Mouse (Mus musculus) adrenal gland, postnatal 14 days (tissue): ENCODE measurements around the gene Mest. TPM values are rescaled to one million over a fixed set of nuclear protein-coding genes. Genes with fewer than 3 reads are reported as not detected.
A peak's percentile ranks its signal among the peaks of the same experiment; 100 is the strongest.

Source experiments
- DNase-seq: peaks from one replicate; pipeline ENCODE4 v3.0.0; 2021; ENCODE audit warnings: mixed read lengths
- total RNA-seq: library from RNA; stranded (reverse); gene quantifications from 2 replicates; pipeline ENCODE4 v1.2.3, GENCODE M21; 2021

Mest gene
- total RNA-seq, 1 experiment from 2014 or later: 85.6 TPM

- no peak for DNase-seq
These were observed 19.3 kb upstream of the Mest start for GRCm38 (mm10) chr6:30703977-30704602.

- DNase-seq: no peak
These were observed 14.2 kb upstream of the Mest start for GRCm38 (mm10) chr6:30709115-30709514.

GRCm38 (mm10) chr6:30710371-30711364, 12.7 kb upstream of the Mest start:
- DNase-seq: peak; percentile 60

GRCm38 (mm10) chr6:30711365-30711763, 12.0 kb upstream of the Mest start:
- DNase-seq: no peak

GRCm38 (mm10) chr6:30712484-30712883, 10.9 kb upstream of the Mest start:
- no peak for DNase-seq

- no peak for DNase-seq
These were observed 9.9 kb upstream of the Mest start for GRCm38 (mm10) chr6:30713455-30713854.

GRCm38 (mm10) chr6:30713896-30714295, 9.5 kb upstream of the Mest start:
- DNase-seq: no peak

- DNase-seq: no peak
These were observed 8.4 kb upstream of the Mest start for GRCm38 (mm10) chr6:30714891-30715471.

GRCm38 (mm10) chr6:30716796-30717195, 6.6 kb upstream of the Mest start:
- no peak for DNase-seq

GRCm38 (mm10) chr6:30722385-30723164, 772 bp upstream of the Mest start:
- DNase-seq: no peak

GRCm38 (mm10) chr6:30730301-30730971, 7.1 kb downstream of the Mest start:
- DNase-seq: no peak

GRCm38 (mm10) chr6:30732571-30733130, 9.3 kb downstream of the Mest start:
- DNase-seq: no peak

- no peak for DNase-seq
These were observed 11.1 kb downstream of the Mest start for GRCm38 (mm10) chr6:30734465-30734864.

- DNase-seq: peak; percentile 33
These were observed 11.8 kb downstream of the Mest start for GRCm38 (mm10) chr6:30734988-30735727.

- peak; percentile 18 for DNase-seq
These were observed 12.5 kb downstream of the Mest start for GRCm38 (mm10) chr6:30735728-30736371.

GRCm38 (mm10) chr6:30736372-30736762, 13.0 kb downstream of the Mest start:
- peak; percentile 31 for DNase-seq

- peak; percentile 88 for DNase-seq
These were observed 13.7 kb downstream of the Mest start for GRCm38 (mm10) chr6:30736864-30737547.

- peak; percentile 81 for DNase-seq
These were observed 14.5 kb downstream of the Mest start for GRCm38 (mm10) chr6:30737548-30738463.
